10 mouse cellular contexts compared by ENCODE assay signal in genomic region chr19:4181892-4182291, GRCm38 (mm10). TPM values are rescaled to one million over a fixed set of nuclear protein-coding genes. Genes with fewer than 3 reads are reported as not detected.
A peak's percentile ranks its signal among the peaks of the same experiment; 100 is the strongest.
DNase-seq lines count a peak whose midpoint lies in the region; ATAC-seq lines count a peak whose summit lies in the region.
"Had no signal": no experiment of that assay in that cellular context is flagged by ENCODE, and none has a peak within 500 bp of the region (broad histone marks: within the 10 kb centered on the region; RNA-seq: fewer than 3 reads in every experiment).

No protein-coding gene starts in this region.

- DNase-seq in gastrocnemius, adult 18-20 months (ENCODE audit: low spot score): peak; percentile 41
- DNase-seq in gastrocnemius, postnatal 36 days: no peak
- peak; percentile 71 for DNase-seq in retina, postnatal 1 day
- DNase-seq in retina, embryonic 14.5 days (ENCODE audit: low spot score): no peak
- DNase-seq in layer of hippocampus, adult 8-10 months (ENCODE audit: low spot score in 2 of 2): peak; percentile 72
- peak; percentile 92 to 95 for DNase-seq in right cerebral cortex, postnatal 10 days (ENCODE audit: low spot score in 2 of 2)
- DNase-seq in cerebellum, postnatal 36 days: no peak

- no peak for ATAC-seq in embryonic facial prominence, embryonic 13.5 days (ENCODE audit: insufficient number of reproducible peaks, insufficient read depth, low FRiP score, low TSS enrichment, low read depth)
- ATAC-seq: Patski had no signal

- peak overlapping the region; percentile 32; the same call in 1 of the 2 replicates for H3K9ac ChIP-seq in embryonic facial prominence, embryonic 13.5 days
- H3K9ac ChIP-seq: heart, embryonic 15.5 days had no signal

- no peaks in the 10 kb centered on the region for H3K36me3 ChIP-seq in embryonic facial prominence, embryonic 13.5 days
- H3K36me3 ChIP-seq: heart, embryonic 15.5 days had no signal

- no peaks in the 10 kb centered on the region for H3K9me3 ChIP-seq in embryonic facial prominence, embryonic 13.5 days
- H3K9me3 ChIP-seq: heart, embryonic 15.5 days had no signal

- no peak overlapping the region for H3K4me2 ChIP-seq in embryonic facial prominence, embryonic 13.5 days
- H3K4me2 ChIP-seq: heart, embryonic 15.5 days had no signal

- H3K27me3 ChIP-seq in embryonic facial prominence, embryonic 13.5 days: no peaks in the 10 kb centered on the region
- H3K27me3 ChIP-seq: heart, embryonic 15.5 days; Patski had no signal

- intact Hi-C loops in gastrocnemius, postnatal 36 days (cut with DNase I): no loop called here

- H3K4me1 ChIP-seq in embryonic facial prominence, embryonic 13.5 days: peaks cover 14% of the 10 kb centered on the region; the same call in 1 of the 2 replicates

- no peak overlapping the region for H3K4me3 ChIP-seq in embryonic facial prominence, embryonic 13.5 days
- H3K4me3 ChIP-seq: heart, embryonic 15.5 days had no signal

- H3K27ac ChIP-seq in embryonic facial prominence, embryonic 13.5 days: no peak overlapping the region
- H3K27ac ChIP-seq: heart, embryonic 15.5 days had no signal

- 35% methylated on average over 3 of the region's 3 CpGs for WGBS in embryonic facial prominence, embryonic 13.5 days

RNA-seq across cellular contexts. Expression of gene Carns1, which starts 6.6 kb away (rescaled TPM):
- 10 to 100 TPM; 21.8 to 30.3 TPM for total RNA-seq in gastrocnemius, adult 18-20 months (2021)
- total RNA-seq in gastrocnemius, postnatal 36 days (2021): 10 to 100 TPM; 26.0 to 26.2 TPM
- 1.7 and 3.0 TPM in 2 replicates for polyA plus RNA-seq in embryonic facial prominence, embryonic 13.5 days (2015; fragmentation: Nextera tagmentation; extraction: Ambion mirVana)
- total RNA-seq in layer of hippocampus, adult 8-10 months (2022): 10 to 100 TPM in 1 of 4 experiments, 1 to 10 TPM in 3; 6.3 to 10.1 (median 8.9) TPM

RNA-seq across cellular contexts. Expression of gene Tbc1d10c, which starts 9.2 kb away (rescaled TPM):
- total RNA-seq in gastrocnemius, adult 18-20 months (2021): 1 to 10 TPM; 5.5 to 5.9 TPM
- 1 to 10 TPM; 4.7 to 5.6 TPM for total RNA-seq in gastrocnemius, postnatal 36 days (2021)
- 1.8 and 3.1 TPM in 2 replicates for polyA plus RNA-seq in embryonic facial prominence, embryonic 13.5 days (2015; fragmentation: Nextera tagmentation; extraction: Ambion mirVana)
- total RNA-seq in layer of hippocampus, adult 8-10 months (2022): 1 to 10 TPM in 3 of 4 experiments, under 1 TPM in 1; 0.66 to 2.0 (median 1.4) TPM

RNA-seq across cellular contexts. Expression of gene Ppp1ca, which starts 10.0 kb away (rescaled TPM):
- 100 to 1,000 TPM; 200 to 201 TPM for total RNA-seq in gastrocnemius, adult 18-20 months (2021)
- total RNA-seq in gastrocnemius, postnatal 36 days (2021): 100 to 1,000 TPM; 196 to 211 TPM
- polyA plus RNA-seq in embryonic facial prominence, embryonic 13.5 days (2015; fragmentation: Nextera tagmentation; extraction: Ambion mirVana): 788 and 789 TPM in 2 replicates
- 100 to 1,000 TPM; 255 to 271 (median 266) TPM for total RNA-seq in layer of hippocampus, adult 8-10 months (2022)

RNA-seq across cellular contexts. Expression of gene Rps6kb2, which starts 18.7 kb away (rescaled TPM):
- total RNA-seq in gastrocnemius, adult 18-20 months (2021): 10 to 100 TPM; 24.8 to 25.9 TPM
- total RNA-seq in gastrocnemius, postnatal 36 days (2021): 10 to 100 TPM; 25.2 to 26.8 TPM
- 65.5 and 69.6 TPM in 2 replicates for polyA plus RNA-seq in embryonic facial prominence, embryonic 13.5 days (2015; fragmentation: Nextera tagmentation; extraction: Ambion mirVana)
- 10 to 100 TPM; 30.1 to 44.3 (median 41.1) TPM for total RNA-seq in layer of hippocampus, adult 8-10 months (2022)

RNA-seq across cellular contexts. Expression of gene Rad9a, which starts 19.6 kb away (rescaled TPM):
- 1 to 10 TPM; 2.6 to 2.8 TPM for total RNA-seq in gastrocnemius, adult 18-20 months (2021)
- total RNA-seq in gastrocnemius, postnatal 36 days (2021): 1 to 10 TPM; 2.3 to 2.9 TPM
- 34.1 and 37.3 TPM in 2 replicates for polyA plus RNA-seq in embryonic facial prominence, embryonic 13.5 days (2015; fragmentation: Nextera tagmentation; extraction: Ambion mirVana)
- 10 to 100 TPM in 2 of 4 experiments, 1 to 10 TPM in 2; 8.7 to 11.6 (median 9.7) TPM for total RNA-seq in layer of hippocampus, adult 8-10 months (2022)

Comparison
In these comparisons a context has a peak if more than half of its experiments do, and no peak if none do; other contexts are left out.
1. DNase-seq: peak in gastrocnemius, adult 18-20 months (single experiment), retina, postnatal 1 day (single experiment), layer of hippocampus, adult 8-10 months (2 of 2) and right cerebral cortex, postnatal 10 days (2 of 2); none in gastrocnemius, postnatal 36 days (0 of 2), retina, embryonic 14.5 days (single experiment) and cerebellum, postnatal 36 days (0 of 2).